Mouse (Mus musculus): ENCODE measurements around the gene D6Ertd527e. TPM values are rescaled to one million over a fixed set of nuclear protein-coding genes. Genes with fewer than 3 reads are reported as not detected.
A peak's percentile ranks its signal among the peaks of the same experiment; 100 is the strongest.

The D6Ertd527e gene
- polyA plus RNA-seq, 1 experiment from 2014 or later, result 0.29 TPM

- Histone ChIP-seq H3K9me3 (ENCODE audit: control insufficient read depth, low read length) (no peaks in the 10 kb centered on the region), H3K4me3 (ENCODE audit: low read depth, low read length) (no peak overlapping the region), H3K27me3 (ENCODE audit: control insufficient read depth, insufficient read depth, low read length) (no peaks in the 10 kb centered on the region), H3K9ac (ENCODE audit: low read length) (no peak overlapping the region), H3K4me1 (replicated peaks; ENCODE audit: control insufficient read depth, insufficient read depth) (no peaks in the 10 kb centered on the region), H3K27ac (replicated peaks) (no peak overlapping the region), H3K36me3 (ENCODE audit: control insufficient read depth, insufficient read depth, low read length) (0 out of 2 replicates have a peak, but pooled peaks cover 3% of the 10 kb centered on the region), H3K4me2 (replicated peaks; ENCODE audit: low read depth) (no peak overlapping the region)
- WGBS, result 93% methylated on average over 3 of the region's 3 CpGs
- ATAC-seq (ENCODE audit: low FRiP score, low TSS enrichment) (no peak), DNase-seq (ENCODE audit: low spot score) (no peak)
- TF ChIP-seq EP300 (optimal IDR thresholded peaks at IDR 0.05) (no peak), CTCF (IDR thresholded peaks at IDR 0.05; ENCODE audit: low read depth) (no peak)
Observed at GRCm38 (mm10) chr6:87153836-87154235, 49.3 kb downstream of the D6Ertd527e start.

- no peak for TF ChIP-seq CTCF (IDR thresholded peaks at IDR 0.05; ENCODE audit: low read depth)
- WGBS, result 77% methylated on average over 7 of the region's 7 CpGs
- Histone ChIP-seq H3K4me1 (replicated peaks; ENCODE audit: control insufficient read depth, insufficient read depth) (no peaks in the 10 kb centered on the region), H3K4me2 (replicated peaks; ENCODE audit: low read depth) (no peak overlapping the region), H3K36me3 (ENCODE audit: control insufficient read depth, insufficient read depth, low read length) (peaks cover 3% of the 10 kb centered on the region; the same call in 1 of the 2 replicates), H3K4me3 (ENCODE audit: low read depth, low read length) (no peak overlapping the region), H3K9ac (ENCODE audit: low read length) (no peak overlapping the region), H3K27ac (replicated peaks) (no peak overlapping the region), H3K27me3 (ENCODE audit: control insufficient read depth, insufficient read depth, low read length) (no peaks in the 10 kb centered on the region), H3K9me3 (ENCODE audit: control insufficient read depth, low read length) (no peaks in the 10 kb centered on the region)
- ATAC-seq (ENCODE audit: low FRiP score, low TSS enrichment) (no peak), DNase-seq (ENCODE audit: low spot score) (no peak)
Observed at GRCm38 (mm10) chr6:87158062-87158623, 53.6 kb downstream of the D6Ertd527e start.

GRCm38 (mm10) chr6:87160196-87160595 is 55.6 kb downstream of the D6Ertd527e start:
- no peak for DNase-seq (ENCODE audit: low spot score)
- H3K4me2 ChIP-seq (replicated peaks; ENCODE audit: low read depth), result no peak overlapping the region
- ATAC-seq (ENCODE audit: low FRiP score, low TSS enrichment), result no peak
- 85% methylated on average over 5 of the region's 5 CpGs for WGBS
- H3K9me3 ChIP-seq (ENCODE audit: control insufficient read depth, low read length), result no peaks in the 10 kb centered on the region
- no peaks in the 10 kb centered on the region for H3K27me3 ChIP-seq (ENCODE audit: control insufficient read depth, insufficient read depth, low read length)
- no peaks in the 10 kb centered on the region for H3K4me1 ChIP-seq (replicated peaks; ENCODE audit: control insufficient read depth, insufficient read depth)
- peaks cover 2% of the 10 kb centered on the region; the same call in 1 of the 2 replicates for H3K36me3 ChIP-seq (ENCODE audit: control insufficient read depth, insufficient read depth, low read length)
- TF ChIP-seq EP300 (optimal IDR thresholded peaks at IDR 0.05), result no peak
- no peak for TF ChIP-seq CTCF (IDR thresholded peaks at IDR 0.05; ENCODE audit: low read depth)
- no peak overlapping the region for H3K9ac ChIP-seq (ENCODE audit: low read length)
- H3K27ac ChIP-seq (replicated peaks), result no peak overlapping the region
- no peak overlapping the region for H3K4me3 ChIP-seq (ENCODE audit: low read depth, low read length)

- H3K9me3 ChIP-seq (ENCODE audit: control insufficient read depth, low read length), result no peaks in the 10 kb centered on the region
- no peak overlapping the region for H3K9ac ChIP-seq (ENCODE audit: low read length)
- TF ChIP-seq EP300 (optimal IDR thresholded peaks at IDR 0.05) (no peak), CTCF (IDR thresholded peaks at IDR 0.05; ENCODE audit: low read depth) (no peak)
- WGBS, result 63% methylated on average over 12 of the region's 12 CpGs
- H3K4me1 ChIP-seq (replicated peaks; ENCODE audit: control insufficient read depth, insufficient read depth), result no peaks in the 10 kb centered on the region
- H3K36me3 ChIP-seq (ENCODE audit: control insufficient read depth, insufficient read depth, low read length), result no peaks in the 10 kb centered on the region; the same call in 1 of the 2 replicates
- no peak overlapping the region for H3K27ac ChIP-seq (replicated peaks)
- ATAC-seq (ENCODE audit: low FRiP score, low TSS enrichment) (0 out of 2 replicates have a peak, but pooled peaks have one; percentile 40), DNase-seq (ENCODE audit: low spot score) (no peak)
- H3K27me3 ChIP-seq (ENCODE audit: control insufficient read depth, insufficient read depth, low read length), result no peaks in the 10 kb centered on the region
- H3K4me3 ChIP-seq (ENCODE audit: low read depth, low read length), result no peak overlapping the region
- H3K4me2 ChIP-seq (replicated peaks; ENCODE audit: low read depth), result no peak overlapping the region
Observed at GRCm38 (mm10) chr6:87161391-87162263, 57.1 kb downstream of the D6Ertd527e start.

Other genes with a start within 250 kb of the D6Ertd527e start
- 76.6 and 80.9 TPM in 2 replicates for gene Nfu1, start 95.5 kb upstream of the D6Ertd527e start, polyA plus RNA-seq (2015; fragmentation: Nextera tagmentation; extraction: Ambion mirVana)
- gene Gfpt1, start 61.9 kb upstream of the D6Ertd527e start, polyA plus RNA-seq (2015; fragmentation: Nextera tagmentation; extraction: Ambion mirVana), result 14.5 and 17.4 TPM in 2 replicates
- 5.9 and 6.9 TPM in 2 replicates for gene Antxr1, start 231.1 kb downstream of the D6Ertd527e start, polyA plus RNA-seq (2015; fragmentation: Nextera tagmentation; extraction: Ambion mirVana)
- 3,206 and 3,289 TPM in 2 replicates for gene Gkn1, start 246.2 kb downstream of the D6Ertd527e start, polyA plus RNA-seq (2015; fragmentation: Nextera tagmentation; extraction: Ambion mirVana)